Mouse (Mus musculus): ENCODE measurements at regions not wholly inside any gene's neighbourhood (a gene's known extent, or its start where the extent isn't known, plus 50 kb on each side); places are given as distances from the start of the nearest gene placed in this dataset.

- no peaks in the 10 kb centered on the region for H3K4me1 ChIP-seq (ENCODE audit: insufficient read depth)
- no peak overlapping the region for H3K4me2 ChIP-seq (ENCODE audit: low read depth)
- no peak overlapping the region for H3K9ac ChIP-seq
- no peaks in the 10 kb centered on the region for H3K9me3 ChIP-seq (ENCODE audit: low read length)
- DNase-seq (no peak), ATAC-seq (no peak)
- no peaks in the 10 kb centered on the region for H3K27me3 ChIP-seq (ENCODE audit: insufficient read depth, low read length)
- WGBS, result 92% methylated on average over 3 of the region's 3 CpGs
- H3K4me3 ChIP-seq (ENCODE audit: low read depth, low read length), result no peak overlapping the region
- no peak overlapping the region for H3K27ac ChIP-seq (ENCODE audit: low read depth, low read length)
- no peaks in the 10 kb centered on the region for H3K36me3 ChIP-seq (ENCODE audit: insufficient read depth)
- TF ChIP-seq CTCF (IDR thresholded peaks at IDR 0.05; ENCODE audit: low read depth), result no peak
Observed at GRCm38 (mm10) chr19:23068600-23068999, 72.4 kb upstream of the Klf9 start.

- no peaks in the 10 kb centered on the region for H3K27me3 ChIP-seq (ENCODE audit: insufficient read depth, low read length)
- no peak overlapping the region for H3K4me2 ChIP-seq (ENCODE audit: low read depth)
- DNase-seq (no peak), ATAC-seq (no peak)
- H3K27ac ChIP-seq (ENCODE audit: low read depth, low read length), result no peak overlapping the region
- H3K9ac ChIP-seq, result no peak overlapping the region
- no peaks in the 10 kb centered on the region for H3K9me3 ChIP-seq (ENCODE audit: low read length)
- H3K4me3 ChIP-seq (ENCODE audit: low read depth, low read length), result no peak overlapping the region
- no peaks in the 10 kb centered on the region for H3K36me3 ChIP-seq (ENCODE audit: insufficient read depth)
- 96% methylated on average over 1 of the region's 1 CpGs for WGBS
- no peaks in the 10 kb centered on the region for H3K4me1 ChIP-seq (ENCODE audit: insufficient read depth)
- no peak for TF ChIP-seq CTCF (IDR thresholded peaks at IDR 0.05; ENCODE audit: low read depth)
Observed at GRCm38 (mm10) chr19:23069656-23070055, 71.4 kb upstream of the Klf9 start.

- Histone ChIP-seq H3K4me3 (ENCODE audit: low read depth, low read length) (no peak overlapping the region), H3K36me3 (ENCODE audit: insufficient read depth) (no peaks in the 10 kb centered on the region), H3K4me1 (ENCODE audit: insufficient read depth) (no peaks in the 10 kb centered on the region), H3K27me3 (ENCODE audit: insufficient read depth, low read length) (no peaks in the 10 kb centered on the region), H3K9me3 (ENCODE audit: low read length) (no peaks in the 10 kb centered on the region), H3K4me2 (ENCODE audit: low read depth) (no peak overlapping the region), H3K9ac (no peak overlapping the region), H3K27ac (ENCODE audit: low read depth, low read length) (no peak overlapping the region)
- TF ChIP-seq CTCF (IDR thresholded peaks at IDR 0.05; ENCODE audit: low read depth), result no peak
- WGBS, result 45% methylated on average over 1 of the region's 1 CpGs
- no peak for ATAC-seq
- no peak for DNase-seq
Observed at GRCm38 (mm10) chr19:23071000-23071399, 70.0 kb upstream of the Klf9 start.

DNA sequence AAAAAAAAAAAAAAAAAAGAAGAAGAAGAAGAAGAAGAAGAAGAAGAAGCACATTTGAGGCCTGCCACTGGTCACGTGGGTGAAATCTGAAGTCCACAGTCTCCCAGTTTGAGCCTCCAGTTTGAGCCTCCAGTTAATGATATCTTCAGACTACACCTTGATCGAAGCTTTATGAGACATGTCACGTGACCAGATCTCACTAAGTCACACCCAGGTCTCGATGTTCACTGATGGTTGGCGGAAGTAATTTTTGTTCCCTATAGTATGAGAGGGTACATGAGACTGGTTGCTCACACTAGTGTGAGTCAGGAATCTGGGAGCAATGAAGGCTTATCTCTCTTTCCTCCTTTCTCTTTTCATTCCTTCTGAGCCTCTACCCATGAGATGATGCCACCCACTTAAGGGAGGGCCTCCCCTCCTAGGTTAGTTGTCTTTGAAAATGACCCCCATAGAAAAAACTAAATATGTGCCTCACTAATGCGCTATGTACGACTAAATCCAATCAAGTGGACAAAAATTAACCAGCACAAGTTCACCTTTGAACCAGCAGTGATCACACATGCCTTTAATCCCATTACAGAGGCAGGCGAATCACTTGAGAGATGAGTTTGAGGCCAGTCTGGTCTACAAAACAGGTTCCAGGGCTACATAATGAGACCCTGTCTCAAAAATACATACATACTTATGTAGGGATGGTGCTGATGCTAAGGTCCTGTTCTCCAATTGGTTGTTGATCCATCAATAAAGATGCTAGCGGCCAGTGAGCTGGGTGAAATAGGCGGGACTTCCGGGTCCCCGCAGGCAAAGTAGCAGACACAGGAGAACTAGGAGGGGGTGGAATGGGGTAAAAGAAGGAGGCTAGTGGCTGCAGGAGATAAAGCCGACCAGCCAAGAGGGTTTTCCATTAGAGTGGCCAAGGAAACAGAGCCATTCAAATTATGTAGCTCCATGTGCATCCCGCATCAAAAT is 66.1 kb upstream of the Klf9 start:
- no peak for ATAC-seq
- Histone ChIP-seq H3K4me2 (ENCODE audit: low read depth) (no peak overlapping the region), H3K9ac (no peak overlapping the region), H3K9me3 (ENCODE audit: low read length) (no peaks in the 10 kb centered on the region), H3K4me1 (ENCODE audit: insufficient read depth) (no peaks in the 10 kb centered on the region), H3K27ac (ENCODE audit: low read depth, low read length) (no peak overlapping the region), H3K4me3 (ENCODE audit: low read depth, low read length) (no peak overlapping the region), H3K36me3 (ENCODE audit: insufficient read depth) (no peaks in the 10 kb centered on the region), H3K27me3 (ENCODE audit: insufficient read depth, low read length) (no peaks in the 10 kb centered on the region)
- TF ChIP-seq CTCF (IDR thresholded peaks at IDR 0.05; ENCODE audit: low read depth), result no peak
- no peak for DNase-seq
- WGBS, result 84% methylated on average over 14 of the region's 14 CpGs

DNA sequence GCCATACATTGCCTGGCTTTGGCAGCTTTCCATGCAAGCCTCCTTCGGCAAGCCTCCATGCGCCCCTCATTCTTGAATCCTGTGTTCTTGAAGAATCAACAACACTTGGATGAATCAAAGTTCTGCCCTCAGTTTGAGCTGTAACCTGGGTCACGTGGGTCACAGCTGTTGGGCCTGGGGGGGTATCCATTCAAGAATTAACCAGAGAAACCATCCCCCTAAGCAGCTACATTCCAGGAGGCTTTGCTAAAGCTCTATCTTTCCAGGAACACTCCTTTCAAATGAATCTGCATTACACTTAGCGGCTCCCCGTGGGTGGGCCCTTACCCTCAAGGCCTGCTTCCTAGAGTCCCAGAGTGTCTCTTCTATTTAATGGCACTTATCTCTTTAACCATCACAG is 65.2 kb upstream of the Klf9 start:
- H3K4me2 ChIP-seq (ENCODE audit: low read depth), result no peak overlapping the region
- DNase-seq (no peak), ATAC-seq (no peak)
- H3K27me3 ChIP-seq (ENCODE audit: insufficient read depth, low read length), result no peaks in the 10 kb centered on the region
- 29% methylated on average over 5 of the region's 5 CpGs for WGBS
- H3K9ac ChIP-seq, result no peak overlapping the region
- H3K4me3 ChIP-seq (ENCODE audit: low read depth, low read length), result no peak overlapping the region
- H3K36me3 ChIP-seq (ENCODE audit: insufficient read depth), result no peaks in the 10 kb centered on the region
- TF ChIP-seq CTCF (IDR thresholded peaks at IDR 0.05; ENCODE audit: low read depth), result no peak
- H3K9me3 ChIP-seq (ENCODE audit: low read length), result no peaks in the 10 kb centered on the region
- no peaks in the 10 kb centered on the region for H3K4me1 ChIP-seq (ENCODE audit: insufficient read depth)
- no peak overlapping the region for H3K27ac ChIP-seq (ENCODE audit: low read depth, low read length)

DNA sequence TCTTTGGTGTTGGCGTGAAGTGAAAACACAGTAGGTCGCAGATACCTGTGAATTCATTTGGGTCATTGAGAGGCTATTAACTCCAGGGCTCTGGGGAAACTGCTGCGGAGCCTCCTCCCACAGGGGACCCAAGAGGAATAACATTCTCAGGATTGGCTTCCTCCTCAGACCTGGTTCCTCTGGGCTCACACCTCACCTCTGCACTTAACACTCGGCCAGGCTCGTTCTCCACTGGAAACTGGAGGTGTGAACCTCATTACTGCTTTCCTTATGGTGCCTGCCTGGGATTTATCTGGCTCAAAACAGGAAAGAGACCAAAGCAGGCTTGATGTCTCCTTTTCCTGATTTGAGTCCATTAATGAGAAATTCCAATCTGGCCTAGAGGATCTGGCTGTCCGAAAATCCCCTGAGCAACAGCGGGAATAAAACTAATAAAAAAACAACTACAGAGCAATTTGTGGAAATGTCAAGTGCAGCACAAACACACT is 55.8 kb upstream of the Klf9 start:
- H3K4me1 ChIP-seq (ENCODE audit: insufficient read depth), result no peaks in the 10 kb centered on the region
- no peak for TF ChIP-seq CTCF (IDR thresholded peaks at IDR 0.05; ENCODE audit: low read depth)
- WGBS, result 84% methylated on average over 7 of the region's 7 CpGs
- H3K9me3 ChIP-seq (ENCODE audit: low read length), result no peaks in the 10 kb centered on the region
- H3K4me2 ChIP-seq (ENCODE audit: low read depth), result no peak overlapping the region
- no peak for ATAC-seq
- H3K27ac ChIP-seq (ENCODE audit: low read depth, low read length), result no peak overlapping the region
- no peaks in the 10 kb centered on the region for H3K27me3 ChIP-seq (ENCODE audit: insufficient read depth, low read length)
- H3K9ac ChIP-seq, result no peak overlapping the region
- no peaks in the 10 kb centered on the region for H3K36me3 ChIP-seq (ENCODE audit: insufficient read depth)
- no peak for DNase-seq
- H3K4me3 ChIP-seq (ENCODE audit: low read depth, low read length), result no peak overlapping the region

GRCm38 (mm10) chr19:23087575-23087974 is 53.5 kb upstream of the Klf9 start:
- WGBS, result 72% methylated on average over 3 of the region's 3 CpGs
- DNase-seq, result no peak
- ATAC-seq, result no peak
- no peak overlapping the region for H3K4me3 ChIP-seq (ENCODE audit: low read depth, low read length)
- no peak overlapping the region for H3K4me2 ChIP-seq (ENCODE audit: low read depth)
- H3K9me3 ChIP-seq (ENCODE audit: low read length), result no peaks in the 10 kb centered on the region
- no peak for TF ChIP-seq CTCF (IDR thresholded peaks at IDR 0.05; ENCODE audit: low read depth)
- H3K9ac ChIP-seq, result no peak overlapping the region
- H3K27me3 ChIP-seq (ENCODE audit: insufficient read depth, low read length), result no peaks in the 10 kb centered on the region
- H3K4me1 ChIP-seq (ENCODE audit: insufficient read depth), result no peaks in the 10 kb centered on the region
- H3K27ac ChIP-seq (ENCODE audit: low read depth, low read length), result no peak overlapping the region
- no peaks in the 10 kb centered on the region for H3K36me3 ChIP-seq (ENCODE audit: insufficient read depth)

Measured in forebrain, postnatal 0 days (tissue).